Mouse (Mus musculus) WW6 (cell line): ENCODE data around the gene Nelfe.
"Not testable (repeated sequence)": the region's sequence is repeated elsewhere in the genome, so short reads cannot be mapped to it uniquely, and the experiment has no call there.

Experiments
- DNase-seq: peaks from one replicate; pipeline ENCODE4 v3.0.0-alpha.2; 2013; ENCODE audit warnings: low read depth, low spot score

Nelfe gene

GRCm38 (mm10) chr17:34893072-34893824 is 43.1 kb downstream of the Nelfe start:
- DNase-seq, result no peak

- DNase-seq, result peak; percentile 79
These were observed 43.9 kb downstream of the Nelfe start for GRCm38 (mm10) chr17:34894074-34894597.

GRCm38 (mm10) chr17:34894801-34895530 is 44.8 kb downstream of the Nelfe start:
- DNase-seq, result no peak

GRCm38 (mm10) chr17:34895724-34896123 is 45.5 kb downstream of the Nelfe start:
- no peak for DNase-seq

- no peak for DNase-seq
These were observed 46.2 kb downstream of the Nelfe start for GRCm38 (mm10) chr17:34896366-34896765.

GRCm38 (mm10) chr17:34897373-34898159 is 47.4 kb downstream of the Nelfe start:
- no peak for DNase-seq

GRCm38 (mm10) chr17:34898160-34898586 is 48.0 kb downstream of the Nelfe start, which contains the start of the genes C2 and Ehmt2:
TSS of gene C2 (minus strand) at chr17:34898265.
TSS of gene Ehmt2 (plus strand) at chr17:34898469.
- DNase-seq, result no peak

- DNase-seq, result no peak
These were observed 48.5 kb downstream of the Nelfe start for GRCm38 (mm10) chr17:34898706-34899052.

GRCm38 (mm10) chr17:34899053-34899889 is 49.1 kb downstream of the Nelfe start:
- no peak for DNase-seq

GRCm38 (mm10) chr17:34899890-34900243 is 49.7 kb downstream of the Nelfe start:
- DNase-seq, result no peak

- DNase-seq, result not testable (repeated sequence)
These were observed 50.6 kb downstream of the Nelfe start for GRCm38 (mm10) chr17:34900826-34901225.

- not testable (repeated sequence) for DNase-seq
These were observed 51.8 kb downstream of the Nelfe start for GRCm38 (mm10) chr17:34901948-34902347.

GRCm38 (mm10) chr17:34902895-34903294 is 52.7 kb downstream of the Nelfe start:
- no peak for DNase-seq
